Mouse (Mus musculus) midbrain, postnatal 0 days (tissue): ENCODE measurements around the gene Reep3. TPM values are rescaled to one million over a fixed set of nuclear protein-coding genes. Genes with fewer than 3 reads are reported as not detected.

ENCODE experiments used
- ATAC-seq: fragments of 200-750 bp; cut with Nextera tagmentation; 2 replicates; pipeline ENCODE4 v1.8.0; 2017; ENCODE audit warnings: moderate number of reproducible peaks, mild to moderate bottlenecking, moderate TSS enrichment, moderate library complexity; ENCODE audit not compliant: low FRiP score
- DNase-seq: peaks from one replicate; pipeline ENCODE4 v3.0.0-alpha.2; 2015; ENCODE audit warnings: low spot score
- H3K27ac ChIP-seq: fragments of 300-500 bp; sonication (generic); 2 replicates; pipeline ENCODE4 v1.5.1; 2014; ENCODE audit warnings: low read depth, mild to moderate bottlenecking, low read length, mixed read lengths
- H3K27me3 ChIP-seq: fragments of 300-500 bp; sonication (generic); 2 replicates; pipeline ENCODE4 v1.6.1; 2014; ENCODE audit warnings: low read length, control low read depth, mixed read lengths; ENCODE audit not compliant: insufficient read depth
- H3K36me3 ChIP-seq: fragments of 300-500 bp; sonication (generic); 2 replicates; pipeline ENCODE4 v1.6.1; 2014; ENCODE audit warnings: low read length, control low read depth, mixed read lengths; ENCODE audit not compliant: insufficient read depth
- H3K4me1 ChIP-seq: fragments of 300-500 bp; sonication (generic); 2 replicates; pipeline ENCODE4 v1.6.1; 2014; ENCODE audit warnings: mild to moderate bottlenecking, control low read depth, antibody characterized with exemption, low read length, mixed read lengths; ENCODE audit not compliant: insufficient read depth
- H3K4me2 ChIP-seq: fragments of 300-500 bp; sonication (generic); 2 replicates; pipeline ENCODE4 v1.6.1; 2014; ENCODE audit warnings: low read depth, mild to moderate bottlenecking, low read length, mixed read lengths; ENCODE audit not compliant: poor library complexity, severe bottlenecking
- H3K4me3 ChIP-seq: fragments of 300-500 bp; sonication (generic); 2 replicates; pipeline ENCODE4 v1.5.1; 2014; ENCODE audit warnings: low read depth, mild to moderate bottlenecking, low read length, moderate library complexity
- H3K9ac ChIP-seq: fragments of 300-500 bp; sonication (generic); replicated peaks from 2 replicates; pipeline ENCODE4 v1.6.1; 2014; ENCODE audit warnings: mild to moderate bottlenecking, low read length, moderate library complexity, mixed read lengths; ENCODE audit not compliant: poor library complexity, severe bottlenecking
- H3K9me3 ChIP-seq: fragments of 300-500 bp; sonication (generic); 2 replicates; pipeline ENCODE4 v1.6.1; 2016; ENCODE audit warnings: low read length, control low read depth
- CTCF ChIP-seq: IDR thresholded peaks from 2 replicates; pipeline ENCODE4 v1.5.1; 2016; ENCODE audit warnings: antibody characterized with exemption, mild to moderate bottlenecking
- WGBS: fragments of 180-500 bp; shearing (Covaris S2); extraction: QIAGEN DNeasy Blood & Tissue Kit; methylation state at CpG from one replicate; pipeline ENCODE4 v1.1.7; 2014; 5-methylcytosine and 5-hydroxymethylcytosine counted together
- polyA plus RNA-seq: library from polyadenylated mRNA; unstranded; fragments of >200 nt; fragmentation: Nextera tagmentation; extraction: Ambion mirVana; gene quantifications from 2 replicates; pipeline ENCODE4 v1.2.1, GENCODE M21; 2015
- total RNA-seq: library from RNA; depleted of rRNA; stranded (reverse); fragments of >200 nt; gene quantifications from 2 replicates; pipeline ENCODE4 v1.2.3, GENCODE M21; 2014

Gene Reep3
- total and polyA plus RNA-seq, 2 experiments from 2014 or later = 26.6 to 28.1 TPM

DNA sequence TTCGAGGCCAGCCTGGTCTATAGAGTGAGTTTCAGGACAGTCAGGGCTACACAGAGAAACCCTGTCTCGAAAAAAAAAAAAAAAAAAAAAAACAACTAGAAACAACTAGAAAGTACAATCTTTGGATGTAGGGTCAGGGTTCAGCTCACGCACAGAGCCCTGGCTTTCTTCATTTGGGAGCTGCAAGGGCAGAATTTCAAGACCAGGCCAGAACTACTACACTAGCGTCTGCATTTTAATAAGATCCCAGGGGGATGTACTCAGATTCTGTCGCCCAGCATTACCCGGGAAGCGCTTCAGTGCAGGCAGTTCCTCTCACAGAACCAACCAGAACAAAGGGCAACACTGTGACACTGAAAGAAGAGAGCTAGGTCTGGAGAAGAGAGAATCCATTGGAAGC is 46.0 kb downstream of the Reep3 start:
- no peak overlapping the region for H3K4me2 ChIP-seq
- DNase-seq = no peak
- no peaks in the 10 kb centered on the region for H3K27me3 ChIP-seq
- no peaks in the 10 kb centered on the region; the same call in 1 of the 2 replicates for H3K4me1 ChIP-seq
- TF ChIP-seq CTCF = no peak
- peak overlapping the region; percentile 18; the same call in 1 of the 2 replicates for H3K27ac ChIP-seq
- H3K9me3 ChIP-seq = no peaks in the 10 kb centered on the region
- ATAC-seq = no peak
- H3K9ac ChIP-seq = no peak overlapping the region
- WGBS = 55% methylated on average over 7 of the region's 7 CpGs
- no peak overlapping the region for H3K4me3 ChIP-seq
- H3K36me3 ChIP-seq = no peaks in the 10 kb centered on the region

DNA sequence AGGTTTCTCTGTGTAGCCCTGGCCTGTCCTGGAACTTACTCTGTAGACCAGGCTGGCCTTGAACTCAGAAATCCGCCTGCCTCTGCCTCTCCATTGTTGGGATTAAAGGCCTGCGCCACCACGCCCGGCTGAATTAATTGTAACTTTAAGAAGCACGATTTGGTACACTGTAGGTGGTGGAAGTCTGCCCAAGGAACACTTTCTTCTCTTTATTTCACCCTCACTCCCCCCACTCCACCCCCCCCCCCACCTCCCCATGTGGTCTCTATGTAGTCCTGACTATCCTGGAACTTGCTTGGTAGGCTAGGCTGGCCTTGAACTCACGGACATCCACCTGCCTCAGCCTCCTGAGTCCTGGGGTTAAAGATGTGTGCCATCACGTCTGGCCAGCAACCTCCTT is 47.1 kb downstream of the Reep3 start:
- no peaks in the 10 kb centered on the region; the same call in 1 of the 2 replicates for H3K4me1 ChIP-seq
- no peak overlapping the region for H3K27ac ChIP-seq
- H3K36me3 ChIP-seq = no peaks in the 10 kb centered on the region
- DNase-seq (no peak), ATAC-seq (no peak)
- H3K4me3 ChIP-seq = no peak overlapping the region
- no peak for TF ChIP-seq CTCF
- 87% methylated on average over 7 of the region's 7 CpGs for WGBS
- no peaks in the 10 kb centered on the region for H3K27me3 ChIP-seq
- H3K4me2 ChIP-seq = no peak overlapping the region
- no peaks in the 10 kb centered on the region for H3K9me3 ChIP-seq
- no peak overlapping the region for H3K9ac ChIP-seq

DNA sequence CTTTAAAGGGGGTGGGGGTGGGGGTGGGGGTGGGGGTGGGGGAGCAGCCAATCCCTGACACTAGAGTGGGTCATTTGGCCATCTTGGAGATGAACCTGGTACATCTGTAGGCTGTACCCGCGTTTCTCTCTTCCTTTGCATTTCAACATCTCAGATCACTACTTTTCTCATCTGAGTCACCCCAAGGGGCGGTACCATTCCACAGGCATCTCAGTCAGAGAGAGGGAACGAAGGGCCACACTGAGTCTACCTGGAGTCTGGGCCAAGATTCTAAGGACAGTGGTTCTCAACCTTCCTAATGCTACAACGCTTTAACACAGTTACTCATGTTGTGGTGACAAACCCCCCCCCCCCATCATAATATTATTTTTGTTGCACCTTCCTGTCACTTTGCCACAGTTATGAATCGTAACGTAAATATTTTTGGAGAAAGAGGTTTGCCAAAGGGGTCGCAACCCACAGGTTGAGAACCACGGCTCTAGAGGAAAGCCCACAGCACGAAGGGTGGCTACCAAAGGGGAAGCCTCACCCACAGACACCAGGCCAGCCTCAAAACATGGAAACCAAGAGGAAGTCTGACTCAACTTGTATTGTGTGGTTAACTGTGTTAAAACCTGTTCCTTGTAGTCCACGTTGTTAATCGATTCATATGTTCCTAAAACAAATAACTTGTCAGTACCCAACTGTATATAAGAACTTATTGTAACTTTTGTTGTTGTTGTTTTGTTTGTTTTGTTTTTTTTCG is 47.7 kb downstream of the Reep3 start:
- Histone ChIP-seq H3K27ac (no peak overlapping the region), H3K4me1 (no peaks in the 10 kb centered on the region; the same call in 1 of the 2 replicates), H3K9me3 (no peaks in the 10 kb centered on the region), H3K27me3 (no peaks in the 10 kb centered on the region), H3K4me3 (no peak overlapping the region), H3K9ac (no peak overlapping the region), H3K36me3 (no peaks in the 10 kb centered on the region), H3K4me2 (no peak overlapping the region)
- no peak for TF ChIP-seq CTCF
- WGBS = 96% methylated on average over 13 of the region's 13 CpGs
- DNase-seq = no peak
- ATAC-seq = no peak

DNA sequence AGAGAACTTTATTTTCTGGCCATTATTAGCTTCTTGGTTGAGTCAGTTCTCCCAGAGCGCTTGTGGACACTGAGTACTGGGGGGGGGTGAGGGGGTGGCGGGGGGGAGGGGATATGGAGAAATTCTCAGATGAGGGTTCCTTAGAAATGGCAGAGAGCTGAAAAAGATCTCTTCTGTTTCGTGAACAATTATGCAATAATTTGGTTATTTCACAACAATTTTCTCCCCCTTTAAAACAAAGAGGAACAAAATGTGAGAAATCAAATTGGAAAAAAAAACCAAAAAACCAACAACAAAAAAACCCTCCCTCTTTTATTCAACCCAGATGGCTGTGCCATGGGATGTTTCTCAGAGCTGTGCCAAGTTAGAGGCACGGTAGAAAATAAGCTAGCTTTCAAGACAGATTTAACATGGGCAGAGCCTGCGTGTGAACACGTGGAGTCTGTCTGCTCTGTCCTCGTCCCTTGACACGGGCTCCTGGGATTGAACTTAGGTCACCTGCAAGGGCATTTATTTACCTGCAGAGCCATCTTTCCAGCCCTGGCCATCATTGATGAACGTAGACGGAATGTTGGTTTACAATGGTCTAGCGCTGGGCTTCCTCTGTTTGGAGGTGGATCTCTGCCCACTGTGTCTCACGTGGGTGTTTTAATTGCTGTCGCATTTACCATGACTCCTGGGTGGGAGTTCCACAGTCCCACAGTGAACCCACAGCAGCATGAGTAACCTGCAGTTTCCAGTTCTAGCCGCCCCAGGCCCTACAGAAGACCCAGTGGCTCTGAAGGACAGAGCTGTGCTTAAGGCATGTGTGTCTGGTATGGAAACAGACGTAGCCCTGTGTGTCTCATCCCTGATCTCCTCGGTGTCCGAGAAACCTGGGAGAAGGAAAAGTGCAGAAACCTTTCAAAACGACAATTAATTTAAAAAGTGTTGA is 48.8 kb downstream of the Reep3 start:
- TF ChIP-seq CTCF = no peak
- Histone ChIP-seq H3K27ac (no peak overlapping the region), H3K9ac (no peak overlapping the region), H3K4me2 (no peak overlapping the region), H3K9me3 (no peaks in the 10 kb centered on the region), H3K4me1 (no peaks in the 10 kb centered on the region; the same call in 1 of the 2 replicates), H3K27me3 (no peaks in the 10 kb centered on the region), H3K4me3 (no peak overlapping the region), H3K36me3 (no peaks in the 10 kb centered on the region)
- WGBS = 81% methylated on average over 18 of the region's 18 CpGs
- DNase-seq = no peak
- no peak for ATAC-seq

DNA sequence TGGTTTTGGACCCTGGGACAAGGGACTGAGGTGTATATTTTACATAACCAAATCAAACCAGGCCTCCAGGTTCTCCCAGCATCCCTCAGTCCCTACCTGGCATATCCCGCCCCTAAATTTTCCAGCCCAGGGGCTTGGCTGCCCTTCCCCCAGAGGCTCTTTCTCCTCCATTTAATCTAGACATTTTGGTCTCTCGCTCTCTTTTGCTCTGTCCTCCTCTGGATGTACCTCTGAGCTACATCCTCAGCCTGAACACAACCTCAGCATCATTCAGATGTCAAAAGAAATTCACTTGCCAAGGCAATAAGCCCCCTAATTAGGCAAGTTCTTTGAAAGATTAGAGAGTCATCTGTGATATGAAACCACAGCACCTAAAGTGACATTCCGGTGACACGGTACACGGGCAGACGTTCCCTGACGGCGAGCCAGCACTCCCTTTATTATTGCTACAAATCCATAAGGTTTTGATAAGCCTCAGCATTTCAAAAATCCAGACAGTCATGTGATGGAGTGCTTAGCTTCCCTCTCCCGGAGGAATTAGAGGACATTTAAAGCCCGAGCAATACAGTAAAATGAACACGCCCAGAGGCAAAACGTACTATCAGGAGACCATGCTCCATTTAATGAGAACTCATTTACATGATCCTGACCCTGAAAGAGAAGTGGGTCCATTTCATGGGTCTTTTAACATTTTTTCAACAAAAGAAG is 51.4 kb downstream of the Reep3 start:
- Histone ChIP-seq H3K4me3 (no peak overlapping the region), H3K27me3 (no peaks in the 10 kb centered on the region), H3K4me1 (no peaks in the 10 kb centered on the region; the same call in 1 of the 2 replicates), H3K36me3 (no peaks in the 10 kb centered on the region), H3K4me2 (peak overlapping the region; percentile 20), H3K9ac (no peak overlapping the region), H3K27ac (peak overlapping the region; percentile 43; the same call in 1 of the 2 replicates), H3K9me3 (no peaks in the 10 kb centered on the region)
- WGBS = 23% methylated on average over 12 of the region's 12 CpGs
- ATAC-seq (peak; percentile 58; the same call in 1 of the 2 replicates), DNase-seq (no peak)
- no peak for TF ChIP-seq CTCF
